Mouse (Mus musculus): ENCODE measurements around the gene Slc5a10. TPM values are rescaled to one million over a fixed set of nuclear protein-coding genes. Genes with fewer than 3 reads are reported as not detected.

Slc5a10 gene
- polyA plus RNA-seq, 1 experiment = not detected

DNA sequence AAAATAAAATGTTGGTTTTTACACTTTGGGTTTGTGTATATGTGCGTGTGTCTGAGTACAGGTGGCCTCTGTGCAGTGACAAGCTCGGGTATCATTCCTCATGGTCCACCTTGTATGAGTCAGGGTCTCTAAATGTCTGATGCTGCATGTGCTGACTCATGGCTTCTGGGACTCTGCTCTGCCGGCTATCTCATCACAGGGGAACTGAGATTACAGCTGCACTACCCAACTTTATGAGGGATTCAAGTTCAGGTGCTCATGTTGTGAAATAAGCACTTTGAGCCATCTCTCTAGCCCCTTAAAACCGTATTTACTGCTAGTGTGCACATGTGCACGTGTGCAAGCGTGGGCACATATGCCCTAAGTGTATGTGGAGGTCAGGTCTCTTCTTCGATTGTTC lies 12.0 kb upstream of the Slc5a10 start:
- H3K79me3 ChIP-seq (ENCODE audit: low read depth) = no peaks in the 10 kb centered on the region
- H3ac ChIP-seq (ENCODE audit: control insufficient read depth, insufficient read length, low read depth) = no peak overlapping the region
- H3K79me2 ChIP-seq (ENCODE audit: control insufficient read depth, insufficient read depth) = no peaks in the 10 kb centered on the region
- TF ChIP-seq MYOD1 (IDR thresholded peaks at IDR 0.05; ENCODE audit: control insufficient read depth, insufficient read length, low read depth) = no peak
- no peak for TF ChIP-seq USF1 (IDR thresholded peaks at IDR 0.05; ENCODE audit: low read depth)
- TF ChIP-seq CTCF (IDR thresholded peaks at IDR 0.05; ENCODE audit: control insufficient read depth, insufficient read depth, insufficient read length) = no peak
- no peak for TF ChIP-seq MYOG (IDR thresholded peaks at IDR 0.05; ENCODE audit: control insufficient read depth, extremely low read depth, insufficient read length)
- no peak for TF ChIP-seq CEBPB (IDR thresholded peaks at IDR 0.05; ENCODE audit: low read depth)
- no peak for TF ChIP-seq MAX (IDR thresholded peaks at IDR 0.05)
- TF ChIP-seq FOSL1 (IDR thresholded peaks at IDR 0.05; ENCODE audit: insufficient read depth, low read length, poor library complexity, severe bottlenecking) = no peak
- H3K27me3 ChIP-seq (ENCODE audit: control insufficient read depth, insufficient read depth, insufficient read length) = no peaks in the 10 kb centered on the region
- H3K36me3 ChIP-seq (ENCODE audit: control insufficient read depth, insufficient read depth) = peaks cover 81% of the 10 kb centered on the region
- H3K4me3 ChIP-seq (ENCODE audit: insufficient read depth, poor library complexity, severe bottlenecking) = no peak overlapping the region

DNA sequence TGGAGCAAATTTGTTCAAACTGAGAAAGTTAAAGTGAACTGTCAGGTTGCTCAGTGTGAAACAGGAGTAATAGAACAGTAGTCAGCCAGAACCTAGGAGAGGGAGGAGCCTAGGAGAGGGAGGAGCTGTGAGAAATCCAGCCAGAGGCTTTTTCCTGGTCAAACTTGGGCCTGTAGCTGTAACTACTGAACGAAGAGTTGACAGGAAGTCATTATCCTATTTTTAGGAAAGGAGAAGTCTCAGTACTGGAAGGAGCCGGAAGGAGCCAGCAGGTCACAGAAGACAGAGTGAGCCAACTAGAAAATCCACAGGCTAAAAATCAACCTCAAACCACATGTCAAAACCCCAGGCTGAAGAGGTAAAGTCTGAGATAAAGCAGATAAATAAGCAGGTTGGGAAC lies 7.4 kb upstream of the Slc5a10 start:
- H3K36me3 ChIP-seq (ENCODE audit: control insufficient read depth, insufficient read depth) = peaks cover 49% of the 10 kb centered on the region
- TF ChIP-seq USF1 (IDR thresholded peaks at IDR 0.05; ENCODE audit: low read depth) (no peak), CTCF (IDR thresholded peaks at IDR 0.05; ENCODE audit: control insufficient read depth, insufficient read depth, insufficient read length) (no peak), CEBPB (IDR thresholded peaks at IDR 0.05; ENCODE audit: low read depth) (no peak), MYOD1 (IDR thresholded peaks at IDR 0.05; ENCODE audit: control insufficient read depth, insufficient read length, low read depth) (no peak), MAX (IDR thresholded peaks at IDR 0.05) (no peak), FOSL1 (IDR thresholded peaks at IDR 0.05; ENCODE audit: insufficient read depth, low read length, poor library complexity, severe bottlenecking) (no peak), MYOG (IDR thresholded peaks at IDR 0.05; ENCODE audit: control insufficient read depth, extremely low read depth, insufficient read length) (no peak)

DNA sequence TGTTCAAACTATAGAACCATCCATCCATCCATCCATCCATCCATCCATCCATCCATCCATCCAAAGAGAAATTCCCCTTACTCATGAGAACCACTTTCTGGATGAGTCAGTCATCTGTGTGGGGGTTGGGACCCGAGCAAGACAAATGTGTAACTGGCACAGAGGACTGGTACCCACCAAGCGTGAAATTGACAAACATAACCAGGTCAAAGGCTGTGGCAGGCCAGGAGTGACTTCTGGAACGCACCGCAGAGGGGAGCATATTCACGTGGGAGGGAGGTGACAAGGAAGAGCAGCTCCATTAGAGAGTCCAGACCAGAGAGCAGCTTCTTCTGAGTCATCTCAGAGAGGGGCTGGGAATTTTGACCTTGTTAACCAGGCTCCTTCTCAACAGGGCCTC lies 1.5 kb upstream of the Slc5a10 start:
- Histone ChIP-seq H3K79me3 (ENCODE audit: low read depth) (no peaks in the 10 kb centered on the region), H3K36me3 (ENCODE audit: control insufficient read depth, insufficient read depth) (peaks cover 3% of the 10 kb centered on the region), H3K79me2 (ENCODE audit: control insufficient read depth, insufficient read depth) (no peaks in the 10 kb centered on the region), H3K27me3 (ENCODE audit: control insufficient read depth, insufficient read depth, insufficient read length) (no peaks in the 10 kb centered on the region), H3ac (ENCODE audit: control insufficient read depth, insufficient read length, low read depth) (no peak overlapping the region), H3K4me3 (ENCODE audit: insufficient read depth, poor library complexity, severe bottlenecking) (no peak overlapping the region)
- TF ChIP-seq CEBPB (IDR thresholded peaks at IDR 0.05; ENCODE audit: low read depth) = no peak
- TF ChIP-seq MYOD1 (IDR thresholded peaks at IDR 0.05; ENCODE audit: control insufficient read depth, insufficient read length, low read depth) = no peak
- TF ChIP-seq CTCF (IDR thresholded peaks at IDR 0.05; ENCODE audit: control insufficient read depth, insufficient read depth, insufficient read length) = no peak
- no peak for TF ChIP-seq MYOG (IDR thresholded peaks at IDR 0.05; ENCODE audit: control insufficient read depth, extremely low read depth, insufficient read length)

More for the DNA sequence above, 7.4 kb upstream of the Slc5a10 start:
- Histone ChIP-seq H3K27me3 (ENCODE audit: control insufficient read depth, insufficient read depth, insufficient read length) (no peaks in the 10 kb centered on the region), H3K79me2 (ENCODE audit: control insufficient read depth, insufficient read depth) (no peaks in the 10 kb centered on the region), H3K79me3 (ENCODE audit: low read depth) (no peaks in the 10 kb centered on the region), H3ac (ENCODE audit: control insufficient read depth, insufficient read length, low read depth) (no peak overlapping the region), H3K4me3 (ENCODE audit: insufficient read depth, poor library complexity, severe bottlenecking) (no peak overlapping the region)

DNA sequence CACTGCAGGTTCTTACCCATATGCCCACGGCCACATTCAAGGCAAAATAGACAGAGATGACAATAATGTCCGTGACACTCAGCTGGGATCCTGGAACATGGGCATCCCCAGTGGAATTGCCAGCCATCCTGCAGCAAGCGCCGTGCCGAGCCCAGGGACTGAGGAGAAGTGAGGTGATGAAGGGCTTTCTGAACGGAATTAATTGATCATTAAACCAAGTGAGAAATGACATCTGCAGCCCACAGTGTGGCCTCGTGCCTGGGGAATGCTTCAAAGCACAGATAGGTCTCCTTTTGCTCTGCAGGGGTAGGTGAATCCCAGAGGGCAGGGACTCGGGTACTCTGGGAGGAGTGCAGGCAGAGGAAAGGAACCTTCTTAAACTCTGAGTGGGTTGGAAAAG lies 800 bp downstream of the Slc5a10 start:
- TF ChIP-seq CEBPB (IDR thresholded peaks at IDR 0.05; ENCODE audit: low read depth) (no peak), MYOG (IDR thresholded peaks at IDR 0.05; ENCODE audit: control insufficient read depth, extremely low read depth, insufficient read length) (no peak), USF1 (IDR thresholded peaks at IDR 0.05; ENCODE audit: low read depth) (no peak), FOSL1 (IDR thresholded peaks at IDR 0.05; ENCODE audit: insufficient read depth, low read length, poor library complexity, severe bottlenecking) (no peak)
- Histone ChIP-seq H3K79me3 (ENCODE audit: low read depth) (no peaks in the 10 kb centered on the region), H3K36me3 (ENCODE audit: control insufficient read depth, insufficient read depth) (no peaks in the 10 kb centered on the region), H3K4me3 (ENCODE audit: insufficient read depth, poor library complexity, severe bottlenecking) (no peak overlapping the region), H3ac (ENCODE audit: control insufficient read depth, insufficient read length, low read depth) (no peak overlapping the region), H3K27me3 (ENCODE audit: control insufficient read depth, insufficient read depth, insufficient read length) (no peaks in the 10 kb centered on the region), H3K79me2 (ENCODE audit: control insufficient read depth, insufficient read depth) (no peaks in the 10 kb centered on the region)

DNA sequence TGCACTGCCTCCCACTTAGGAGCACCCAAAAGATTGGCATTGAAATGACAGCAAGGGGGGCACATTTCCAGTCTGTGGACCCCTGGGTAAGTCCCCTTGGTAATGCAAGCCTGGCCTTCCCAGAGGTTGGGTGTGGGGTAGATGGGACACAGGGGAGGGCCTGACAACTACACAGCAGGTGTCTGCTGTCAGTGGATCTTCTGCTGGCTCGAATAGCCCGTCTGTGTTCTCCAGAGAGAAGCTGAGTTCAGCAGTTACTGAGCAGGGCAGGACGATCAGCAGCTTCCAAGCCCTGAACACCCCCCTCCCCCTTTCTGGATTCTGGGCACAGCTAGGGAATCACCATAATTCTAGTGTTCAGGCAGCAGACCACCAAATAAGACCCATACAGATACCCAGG lies 1.2 kb downstream of the Slc5a10 start:
- H3ac ChIP-seq (ENCODE audit: control insufficient read depth, insufficient read length, low read depth) = no peak overlapping the region
- TF ChIP-seq MYOG (IDR thresholded peaks at IDR 0.05; ENCODE audit: control insufficient read depth, extremely low read depth, insufficient read length) = no peak
- no peak for TF ChIP-seq MYOD1 (IDR thresholded peaks at IDR 0.05; ENCODE audit: control insufficient read depth, insufficient read length, low read depth)
- no peak for TF ChIP-seq CEBPB (IDR thresholded peaks at IDR 0.05; ENCODE audit: low read depth)
- TF ChIP-seq FOSL1 (IDR thresholded peaks at IDR 0.05; ENCODE audit: insufficient read depth, low read length, poor library complexity, severe bottlenecking) = no peak
- no peak for TF ChIP-seq MAX (IDR thresholded peaks at IDR 0.05)
- TF ChIP-seq USF1 (IDR thresholded peaks at IDR 0.05; ENCODE audit: low read depth) = no peak
- TF ChIP-seq CTCF (IDR thresholded peaks at IDR 0.05; ENCODE audit: control insufficient read depth, insufficient read depth, insufficient read length) = no peak
- H3K79me3 ChIP-seq (ENCODE audit: low read depth) = no peaks in the 10 kb centered on the region
- H3K36me3 ChIP-seq (ENCODE audit: control insufficient read depth, insufficient read depth) = no peaks in the 10 kb centered on the region
- H3K79me2 ChIP-seq (ENCODE audit: control insufficient read depth, insufficient read depth) = no peaks in the 10 kb centered on the region
- H3K27me3 ChIP-seq (ENCODE audit: control insufficient read depth, insufficient read depth, insufficient read length) = no peaks in the 10 kb centered on the region
- no peak overlapping the region for H3K4me3 ChIP-seq (ENCODE audit: insufficient read depth, poor library complexity, severe bottlenecking)

DNA sequence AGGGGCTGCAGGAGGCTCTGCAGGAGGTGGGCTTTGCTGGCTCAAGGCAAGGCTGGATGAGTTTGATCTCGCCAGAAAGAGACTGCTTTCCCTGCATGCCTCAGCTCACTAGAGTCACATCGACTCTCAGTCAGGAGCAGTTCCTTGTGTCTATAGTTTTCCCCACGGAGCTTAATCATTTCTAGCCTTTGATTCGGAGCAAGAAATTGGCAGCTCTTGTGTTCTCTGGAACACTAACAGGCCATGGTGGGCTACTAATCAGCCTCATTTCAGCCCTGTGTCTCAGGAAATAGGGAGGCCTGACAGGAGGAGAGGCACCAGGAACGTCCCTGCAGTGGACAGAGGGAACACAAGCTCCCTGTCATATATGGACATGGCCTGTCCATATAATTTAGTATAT lies 2.6 kb downstream of the Slc5a10 start:
- no peaks in the 10 kb centered on the region for H3K79me3 ChIP-seq (ENCODE audit: low read depth)
- TF ChIP-seq MYOG (IDR thresholded peaks at IDR 0.05; ENCODE audit: control insufficient read depth, extremely low read depth, insufficient read length) (no peak), FOSL1 (IDR thresholded peaks at IDR 0.05; ENCODE audit: insufficient read depth, low read length, poor library complexity, severe bottlenecking) (no peak)
- H3K36me3 ChIP-seq (ENCODE audit: control insufficient read depth, insufficient read depth) = no peaks in the 10 kb centered on the region
- H3K4me3 ChIP-seq (ENCODE audit: insufficient read depth, poor library complexity, severe bottlenecking) = no peak overlapping the region
- H3ac ChIP-seq (ENCODE audit: control insufficient read depth, insufficient read length, low read depth) = no peak overlapping the region
- no peaks in the 10 kb centered on the region for H3K79me2 ChIP-seq (ENCODE audit: control insufficient read depth, insufficient read depth)
- H3K27me3 ChIP-seq (ENCODE audit: control insufficient read depth, insufficient read depth, insufficient read length) = no peaks in the 10 kb centered on the region
